Mouse (Mus musculus) C2C12 (cell line): ENCODE results near the gene Slc12a5. TPM values are rescaled to one million over a fixed set of nuclear protein-coding genes. Genes with fewer than 3 reads are reported as not detected.

Experiments
- H3K27me3 ChIP-seq: one replicate; pipeline ENCODE4 v1.6.1; 2011; ENCODE audit not compliant: control insufficient read depth, insufficient read depth, insufficient read length
- H3K36me3 ChIP-seq: one replicate; pipeline ENCODE4 v1.6.1; 2011; ENCODE audit not compliant: control insufficient read depth, insufficient read depth
- H3K4me3 ChIP-seq: one replicate; pipeline ENCODE4 v1.5.1; 2011; ENCODE audit warnings: mild to moderate bottlenecking, control low read depth; ENCODE audit not compliant: poor library complexity, insufficient read depth, severe bottlenecking
- H3K79me2 ChIP-seq: one replicate; pipeline ENCODE4 v1.6.1; 2011; ENCODE audit not compliant: control insufficient read depth, insufficient read depth
- H3K79me3 ChIP-seq: one replicate; pipeline ENCODE4 v1.6.1; 2011; ENCODE audit warnings: low read depth, control low read depth
- H3ac ChIP-seq: one replicate; pipeline ENCODE3; 2011; ENCODE audit warnings: low read depth; ENCODE audit not compliant: control insufficient read depth, insufficient read length
- CEBPB ChIP-seq: IDR thresholded peaks from one replicate; pipeline ENCODE4 v1.6.1; 2011; ENCODE audit warnings: low read depth, mild to moderate bottlenecking, control low read depth, moderate library complexity
- CTCF ChIP-seq: IDR thresholded peaks from one replicate; pipeline ENCODE4 v1.5.1; 2011; ENCODE audit not compliant: control insufficient read depth, insufficient read depth, insufficient read length
- FOSL1 ChIP-seq: IDR thresholded peaks from one replicate; pipeline ENCODE4 v1.8.0; 2011; ENCODE audit warnings: mild to moderate bottlenecking, low read length; ENCODE audit not compliant: poor library complexity, insufficient read depth, severe bottlenecking
- MAX ChIP-seq: IDR thresholded peaks from one replicate; pipeline ENCODE4 v1.6.1; 2011; ENCODE audit warnings: mild to moderate bottlenecking, control low read depth
- MYOD1 ChIP-seq: IDR thresholded peaks from one replicate; pipeline ENCODE4 v1.6.1; 2011; ENCODE audit warnings: low read depth; ENCODE audit not compliant: control insufficient read depth, insufficient read length
- MYOG ChIP-seq: IDR thresholded peaks from one replicate; pipeline ENCODE4 v1.6.1; 2011; ENCODE audit not compliant: control insufficient read depth, insufficient read length; ENCODE audit errors: extremely low read depth
- USF1 ChIP-seq: IDR thresholded peaks from one replicate; pipeline ENCODE4 v1.6.1; 2011; ENCODE audit warnings: low read depth, mild to moderate bottlenecking, control low read depth, moderate library complexity
- polyA plus RNA-seq: library from polyadenylated mRNA; unstranded; fragments of >200 nt; fragmentation: generic; extraction: Trizol; gene quantifications from one replicate; pipeline ENCODE4 v1.2.1, GENCODE M21; 2012; ENCODE audit warnings: missing spikeins

Gene Slc12a5
- polyA plus RNA-seq, 1 experiment, result 0.12 TPM

DNA sequence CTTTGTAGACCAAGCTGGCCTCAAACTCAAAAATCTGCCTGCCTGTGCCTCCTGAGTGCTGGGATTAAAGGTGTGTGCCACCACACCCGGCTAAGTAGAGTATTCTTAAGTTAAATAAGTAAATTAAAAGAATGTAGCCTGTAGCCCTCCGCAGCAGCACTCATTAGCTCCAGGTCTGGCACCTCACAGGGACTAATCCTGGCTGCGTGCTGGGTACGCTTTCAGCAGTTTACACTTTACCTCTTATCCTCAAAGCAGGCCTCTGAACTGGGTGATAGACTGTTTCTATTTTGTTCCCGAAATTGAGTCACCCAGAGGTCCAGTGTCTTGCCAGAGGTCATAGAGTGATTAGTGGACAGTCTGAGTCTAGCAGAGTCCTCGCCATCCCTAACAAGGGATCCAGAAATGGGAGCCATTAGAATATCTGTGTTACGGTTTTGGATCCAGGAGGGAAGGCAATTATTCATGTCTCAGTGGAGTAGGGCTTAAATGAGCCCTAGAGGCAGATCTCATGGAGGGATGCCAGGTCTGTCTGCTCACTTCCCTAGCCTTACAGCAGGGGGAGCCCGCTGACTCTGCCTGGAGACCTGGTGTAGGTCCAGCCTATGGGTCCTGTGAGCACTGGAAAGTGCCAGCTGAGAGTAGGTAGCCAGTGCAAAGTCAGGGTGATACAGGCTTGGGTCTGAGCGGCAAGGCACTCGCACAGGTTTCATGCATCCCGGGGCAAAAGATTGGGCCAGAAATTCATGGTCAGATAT lies 36.3 kb upstream of the Slc12a5 start:
- H3K27me3 ChIP-seq, result no peaks in the 10 kb centered on the region
- no peak overlapping the region for H3ac ChIP-seq
- H3K36me3 ChIP-seq, result no peaks in the 10 kb centered on the region
- H3K79me3 ChIP-seq, result no peaks in the 10 kb centered on the region
- H3K79me2 ChIP-seq, result no peaks in the 10 kb centered on the region
- H3K4me3 ChIP-seq, result no peak overlapping the region
- TF ChIP-seq CTCF (peak; percentile 72), MYOG (no peak)

DNA sequence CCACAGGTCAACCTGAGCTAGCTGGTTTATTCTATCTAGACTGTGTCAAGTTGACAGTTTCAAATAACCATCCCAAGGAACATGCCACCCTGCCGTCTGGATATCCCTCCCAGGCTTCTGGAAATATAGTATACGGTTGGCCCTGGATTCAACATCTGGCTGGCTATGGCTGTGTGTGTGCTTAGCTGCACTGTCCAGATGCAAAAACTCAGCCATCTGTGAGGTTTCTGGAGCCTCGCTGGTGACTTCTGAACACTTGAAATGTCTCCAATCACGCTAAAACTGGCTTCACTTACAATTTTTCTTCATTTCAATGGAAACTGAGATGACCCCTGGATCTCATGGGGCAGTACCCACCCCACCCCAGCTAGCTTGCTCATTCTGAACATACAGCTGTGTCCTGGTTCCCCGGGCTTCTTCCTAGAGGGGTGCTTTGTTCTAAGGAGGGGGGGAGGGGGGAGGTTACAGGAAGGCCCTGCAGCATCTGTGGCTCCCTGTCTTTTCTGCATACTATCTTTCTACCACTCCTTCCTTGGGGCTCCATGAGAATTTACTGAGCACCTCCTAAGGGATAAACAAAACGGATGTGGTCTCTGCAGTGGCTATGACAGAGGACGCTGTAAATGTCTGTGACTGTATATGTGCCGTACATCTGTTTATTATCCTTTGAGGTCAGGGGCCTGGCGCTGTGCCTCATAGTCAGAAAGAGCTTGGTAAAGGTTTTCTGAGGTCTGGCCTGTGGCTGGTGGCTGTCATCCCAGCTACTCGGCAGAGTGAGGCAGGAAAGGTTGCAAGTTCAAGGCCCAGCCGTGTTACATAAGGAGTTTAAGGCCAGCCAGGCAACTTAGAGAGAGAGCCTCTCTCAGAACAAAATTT lies 29.7 kb upstream of the Slc12a5 start:
- H3K4me3 ChIP-seq, result no peak overlapping the region
- H3K79me2 ChIP-seq, result no peaks in the 10 kb centered on the region
- no peak overlapping the region for H3ac ChIP-seq
- H3K36me3 ChIP-seq, result no peaks in the 10 kb centered on the region
- TF ChIP-seq MAX (no peak), MYOG (no peak), MYOD1 (no peak), USF1 (no peak), CTCF (no peak), FOSL1 (no peak), CEBPB (no peak)
- no peaks in the 10 kb centered on the region for H3K27me3 ChIP-seq
- H3K79me3 ChIP-seq, result no peaks in the 10 kb centered on the region

DNA sequence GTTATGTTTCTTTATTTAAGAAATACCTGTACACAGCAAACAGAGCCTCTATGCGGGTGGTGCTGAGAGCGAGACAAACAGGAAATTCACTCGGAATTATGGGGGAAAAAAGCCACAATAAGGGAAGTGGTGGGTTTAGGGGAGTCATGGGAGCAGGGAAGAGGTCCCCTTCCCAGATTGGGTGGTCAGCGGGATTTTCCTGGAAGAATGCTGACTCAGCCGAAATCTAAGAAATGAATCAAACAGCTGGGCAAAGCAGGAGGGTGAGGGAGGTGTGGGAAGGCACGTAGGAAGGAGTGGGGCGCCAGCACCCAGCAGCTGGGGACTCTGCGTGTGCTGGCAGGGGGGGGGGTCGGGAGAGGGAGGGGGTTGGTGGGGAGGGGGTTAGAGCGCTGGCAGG lies 27.1 kb upstream of the Slc12a5 start:
- H3K27me3 ChIP-seq, result no peaks in the 10 kb centered on the region
- no peak for TF ChIP-seq MYOD1
- no peak for TF ChIP-seq CTCF
- TF ChIP-seq MAX, result no peak
- TF ChIP-seq MYOG, result no peak
- no peak for TF ChIP-seq USF1
- no peak for TF ChIP-seq CEBPB
- no peak for TF ChIP-seq FOSL1
- H3K4me3 ChIP-seq, result no peak overlapping the region
- no peaks in the 10 kb centered on the region for H3K36me3 ChIP-seq
- no peaks in the 10 kb centered on the region for H3K79me3 ChIP-seq
- H3ac ChIP-seq, result no peak overlapping the region
- H3K79me2 ChIP-seq, result no peaks in the 10 kb centered on the region

DNA sequence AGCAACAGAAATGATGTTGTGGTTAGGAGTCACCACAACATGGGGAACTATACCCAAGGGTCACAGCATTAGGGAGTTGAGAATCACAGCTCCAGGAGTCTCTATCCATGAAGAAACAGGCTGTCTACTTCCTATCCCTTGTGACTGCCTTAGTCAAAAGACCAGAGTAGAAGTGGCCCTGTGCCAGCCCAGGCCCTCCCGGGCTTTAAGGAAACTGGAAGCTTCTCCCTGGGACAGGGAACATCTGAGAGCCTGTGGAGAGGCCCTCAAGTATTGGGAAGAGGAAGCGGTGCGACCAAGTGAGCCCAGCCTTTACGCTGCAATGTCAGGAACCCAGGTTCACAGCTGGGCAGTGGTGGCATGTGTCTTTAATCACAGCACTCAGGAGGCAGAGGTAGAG lies 24.6 kb upstream of the Slc12a5 start:
- TF ChIP-seq FOSL1 (peak; percentile 7), MAX (no peak), USF1 (no peak)
- Histone ChIP-seq H3K27me3 (no peaks in the 10 kb centered on the region), H3K36me3 (no peaks in the 10 kb centered on the region), H3K4me3 (no peak overlapping the region), H3ac (no peak overlapping the region), H3K79me3 (no peaks in the 10 kb centered on the region), H3K79me2 (no peaks in the 10 kb centered on the region)

DNA sequence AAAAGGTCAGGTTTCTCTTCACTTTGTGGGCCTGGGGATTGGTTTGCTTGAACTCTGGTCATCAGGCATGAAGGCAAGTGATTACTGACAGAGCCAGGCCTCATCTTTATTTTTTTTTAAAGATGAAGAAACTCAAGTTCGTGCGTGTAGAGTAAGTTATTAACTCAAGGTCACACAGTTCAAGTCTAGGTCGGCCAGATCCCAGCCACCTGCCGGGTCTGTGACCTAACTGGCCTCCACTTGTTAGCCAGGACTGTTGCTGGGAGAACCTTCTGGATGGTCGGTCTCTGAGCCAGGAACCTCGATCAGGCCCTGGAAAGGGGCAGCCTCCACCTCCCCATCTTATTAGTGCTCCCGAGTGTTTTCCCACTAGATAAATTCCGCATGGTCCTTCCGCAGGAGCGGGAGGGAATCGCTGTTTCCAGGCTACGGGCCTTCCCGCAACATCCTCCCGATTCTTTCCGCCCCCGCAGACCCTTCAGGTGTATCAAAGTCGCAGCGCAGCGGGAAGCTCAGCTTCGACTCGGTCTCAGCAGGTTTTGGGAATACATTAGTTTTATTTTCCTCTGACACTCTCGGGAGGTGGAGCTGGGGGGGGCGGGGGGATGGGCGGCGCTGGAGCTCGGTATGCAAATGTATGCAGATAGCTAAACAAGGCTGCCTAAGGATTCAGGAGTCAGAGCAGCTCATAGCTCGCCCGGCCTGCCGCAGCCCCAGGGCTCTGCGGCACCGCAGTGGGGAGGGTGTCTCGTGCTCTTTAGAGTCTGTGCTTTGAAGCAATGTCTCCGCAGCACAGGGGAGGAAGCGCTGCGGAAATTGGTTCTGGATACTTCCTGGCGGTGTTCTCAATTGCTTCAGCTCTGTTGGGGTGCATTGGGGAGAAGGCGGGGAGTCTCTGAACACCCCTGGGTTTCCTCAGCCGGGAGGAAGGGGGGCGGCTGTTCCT lies 22.2 kb upstream of the Slc12a5 start:
- no peak overlapping the region for H3ac ChIP-seq
- H3K4me3 ChIP-seq, result no peak overlapping the region
- H3K79me2 ChIP-seq, result no peaks in the 10 kb centered on the region
- TF ChIP-seq FOSL1 (no peak), MAX (no peak)
- H3K36me3 ChIP-seq, result no peaks in the 10 kb centered on the region
- no peaks in the 10 kb centered on the region for H3K27me3 ChIP-seq
- H3K79me3 ChIP-seq, result no peaks in the 10 kb centered on the region

- Histone ChIP-seq H3K36me3 (no peaks in the 10 kb centered on the region), H3K79me3 (no peaks in the 10 kb centered on the region), H3K79me2 (no peaks in the 10 kb centered on the region), H3K4me3 (no peak overlapping the region), H3K27me3 (no peaks in the 10 kb centered on the region), H3ac (no peak overlapping the region)
- TF ChIP-seq USF1 (no peak), CEBPB (no peak), MAX (no peak), FOSL1 (no peak), MYOD1 (no peak), CTCF (no peak), MYOG (no peak)
These were observed 21.5 kb upstream of the Slc12a5 start for GRCm38 (mm10) chr2:164939106-164939505.
